Mouse (Mus musculus) embryonic facial prominence, embryonic 14.5 days (tissue): Measurements from ENCODE around the gene Cdsn. TPM values are rescaled to one million over a fixed set of nuclear protein-coding genes. Genes with fewer than 3 reads are reported as not detected.
"Not testable (repeated sequence)": the region's sequence is repeated elsewhere in the genome, so short reads cannot be mapped to it uniquely, and the experiment has no call there.

ENCODE experiments used
- ATAC-seq: fragments of 200-750 bp; cut with Nextera tagmentation; 2 replicates; pipeline ENCODE4 v1.8.0; 2017; ENCODE audit warnings: low read depth, moderate number of reproducible peaks, moderate TSS enrichment
- DNase-seq: peaks from one replicate; pipeline ENCODE4 v3.0.0-alpha.2; 2015; ENCODE audit warnings: low spot score
- H3K27ac ChIP-seq: fragments of 300-500 bp; sonication (generic); replicated peaks from 2 replicates; pipeline ENCODE4 v1.5.1; 2014; ENCODE audit warnings: low read depth, mild to moderate bottlenecking, low read length, moderate library complexity
- H3K27me3 ChIP-seq: fragments of 300-500 bp; sonication (generic); replicated peaks from 2 replicates; pipeline ENCODE4 v1.6.1; 2014; ENCODE audit warnings: low read length; ENCODE audit not compliant: control insufficient read depth, insufficient read depth
- H3K36me3 ChIP-seq: fragments of 300-500 bp; sonication (generic); 2 replicates; pipeline ENCODE4 v1.6.1; 2014; ENCODE audit warnings: low read length, mixed read lengths; ENCODE audit not compliant: control insufficient read depth, insufficient read depth
- H3K4me1 ChIP-seq: fragments of 300-500 bp; sonication (generic); 2 replicates; pipeline ENCODE4 v1.6.1; 2014; ENCODE audit warnings: antibody characterized with exemption, low read length; ENCODE audit not compliant: control insufficient read depth, insufficient read depth
- H3K4me2 ChIP-seq: fragments of 300-500 bp; sonication (generic); 2 replicates; pipeline ENCODE4 v1.6.1; 2014; ENCODE audit warnings: low read depth, mild to moderate bottlenecking, low read length, moderate library complexity, mixed read lengths
- H3K4me3 ChIP-seq: fragments of 300-500 bp; sonication (generic); 2 replicates; pipeline ENCODE4 v1.5.1; 2014; ENCODE audit warnings: low read depth, mild to moderate bottlenecking, low read length
- H3K9ac ChIP-seq: fragments of 300-500 bp; sonication (generic); 2 replicates; pipeline ENCODE4 v1.6.1; 2014; ENCODE audit warnings: low read depth, mild to moderate bottlenecking, low read length, moderate library complexity, mixed read lengths
- H3K9me3 ChIP-seq: fragments of 300-500 bp; sonication (generic); 2 replicates; pipeline ENCODE4 v1.6.1; 2016; ENCODE audit warnings: low read length; ENCODE audit not compliant: control insufficient read depth
- WGBS: fragments of 180-500 bp; shearing (Covaris S2); extraction: QIAGEN DNeasy Blood & Tissue Kit; methylation state at CpG from one replicate; pipeline ENCODE4 v1.1.7; 2014; 5-methylcytosine and 5-hydroxymethylcytosine counted together
- polyA plus RNA-seq: library from polyadenylated mRNA; unstranded; fragments of >200 nt; fragmentation: Nextera tagmentation; extraction: Ambion mirVana; gene quantifications from 2 replicates; pipeline ENCODE4 v1.2.1, GENCODE M21; 2014

The Cdsn gene
- polyA plus RNA-seq, 1 experiment from 2014 or later: 1.3 TPM

GRCm38 (mm10) chr17:35508279-35508678, 43.6 kb upstream of the Cdsn start:
- H3K4me1 ChIP-seq, H3K9ac ChIP-seq, H3K9me3 ChIP-seq, H3K27ac ChIP-seq, H3K4me2 ChIP-seq, DNase-seq, H3K4me3 ChIP-seq, H3K36me3 ChIP-seq, ATAC-seq: not testable (repeated sequence)
- H3K27me3 ChIP-seq: peaks cover 31% of the 10 kb centered on the region
- WGBS: 54% methylated on average over 3 of the region's 5 CpGs

DNA sequence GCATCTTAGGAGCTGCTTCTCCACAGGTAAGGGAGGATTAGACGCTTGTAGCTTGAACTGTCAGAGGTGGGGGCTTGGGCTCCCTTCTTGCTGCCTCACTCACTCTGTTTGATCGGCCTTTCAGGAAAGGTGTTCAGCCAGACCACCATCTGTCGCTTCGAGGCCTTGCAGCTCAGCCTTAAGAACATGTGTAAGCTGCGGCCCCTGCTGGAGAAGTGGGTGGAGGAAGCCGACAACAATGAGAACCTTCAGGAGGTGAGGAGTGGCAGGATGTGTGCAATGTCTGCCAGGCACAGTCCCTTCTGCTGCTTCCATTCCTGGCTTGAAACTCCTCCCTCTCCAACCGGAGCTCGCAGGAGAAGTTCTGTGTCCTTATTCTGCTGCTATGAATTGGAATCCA, 42.6 kb upstream of the Cdsn start:
- no peak overlapping the region for H3K27ac ChIP-seq
- peaks cover 8% of the 10 kb centered on the region; the same call in 1 of the 2 replicates for H3K36me3 ChIP-seq
- ATAC-seq: no peak; the same call in 1 of the 2 replicates
- no peaks in the 10 kb centered on the region for H3K4me1 ChIP-seq
- peak; percentile 78 for DNase-seq
- no peak overlapping the region for H3K4me3 ChIP-seq
- H3K9ac ChIP-seq: no peak overlapping the region
- H3K27me3 ChIP-seq: peaks cover 31% of the 10 kb centered on the region
- no peak overlapping the region for H3K4me2 ChIP-seq
- 21% methylated on average over 8 of the region's 8 CpGs for WGBS
- no peaks in the 10 kb centered on the region for H3K9me3 ChIP-seq

GRCm38 (mm10) chr17:35512916-35513626, 38.9 kb upstream of the Cdsn start:
- 94% methylated on average over 7 of the region's 7 CpGs for WGBS
- no peak for ATAC-seq
- no peak overlapping the region for H3K4me2 ChIP-seq
- peaks cover 8% of the 10 kb centered on the region; the same call in 1 of the 2 replicates for H3K4me1 ChIP-seq
- 0 out of 2 replicates have a peak, but pooled peaks cover under 1% of the 10 kb centered on the region for H3K27me3 ChIP-seq
- no peak for DNase-seq
- no peaks in the 10 kb centered on the region for H3K9me3 ChIP-seq
- H3K9ac ChIP-seq: no peak overlapping the region
- no peak overlapping the region for H3K4me3 ChIP-seq
- H3K36me3 ChIP-seq: peaks cover 8% of the 10 kb centered on the region; the same call in 1 of the 2 replicates
- H3K27ac ChIP-seq: no peak overlapping the region

- WGBS: 24% methylated on average over 2 of the region's 2 CpGs
- peak overlapping the region; percentile 63; the same call in 1 of the 2 replicates for H3K9ac ChIP-seq
- no peak overlapping the region; the same call in 1 of the 2 replicates for H3K4me3 ChIP-seq
- H3K4me2 ChIP-seq: peak overlapping the region; percentile 83
- DNase-seq: no peak
- peaks cover 12% of the 10 kb centered on the region; the same call in 1 of the 2 replicates for H3K4me1 ChIP-seq
- H3K9me3 ChIP-seq: no peaks in the 10 kb centered on the region
- H3K36me3 ChIP-seq: peaks cover 8% of the 10 kb centered on the region; the same call in 1 of the 2 replicates
- no peak overlapping the region for H3K27ac ChIP-seq
- no peak for ATAC-seq
- no peaks in the 10 kb centered on the region for H3K27me3 ChIP-seq
These were observed 38.0 kb upstream of the Cdsn start for GRCm38 (mm10) chr17:35513886-35514285.

DNA sequence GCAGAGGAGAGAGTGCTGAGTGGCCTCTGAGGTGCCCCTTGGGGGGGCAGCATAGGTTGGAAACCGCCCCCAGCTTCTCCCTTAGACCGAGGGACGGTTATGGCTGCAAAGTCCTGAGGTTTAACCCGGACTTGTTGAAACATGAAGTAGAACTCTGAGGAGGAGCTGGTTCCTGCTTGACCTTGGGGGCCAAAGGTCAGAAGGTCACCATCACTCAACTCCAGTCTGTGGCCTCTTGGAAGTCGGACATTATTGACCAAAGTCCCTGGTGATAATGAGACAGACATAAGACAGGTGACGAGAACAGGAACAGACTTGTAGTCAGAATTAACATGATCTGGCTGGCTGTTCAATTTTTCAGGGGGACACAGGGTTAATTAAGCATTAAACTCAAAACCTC, 37.2 kb upstream of the Cdsn start:
- H3K9ac ChIP-seq: peak overlapping the region; percentile 63
- WGBS: 46% methylated on average over 6 of the region's 6 CpGs
- peaks cover 12% of the 10 kb centered on the region; the same call in 1 of the 2 replicates for H3K4me1 ChIP-seq
- H3K36me3 ChIP-seq: peaks cover 8% of the 10 kb centered on the region; the same call in 1 of the 2 replicates
- DNase-seq: no peak
- peak overlapping the region; percentile 65 for H3K4me3 ChIP-seq
- peak overlapping the region; percentile 83 for H3K4me2 ChIP-seq
- no peaks in the 10 kb centered on the region for H3K27me3 ChIP-seq
- H3K9me3 ChIP-seq: no peaks in the 10 kb centered on the region
- no peak overlapping the region for H3K27ac ChIP-seq
- ATAC-seq: no peak

DNA sequence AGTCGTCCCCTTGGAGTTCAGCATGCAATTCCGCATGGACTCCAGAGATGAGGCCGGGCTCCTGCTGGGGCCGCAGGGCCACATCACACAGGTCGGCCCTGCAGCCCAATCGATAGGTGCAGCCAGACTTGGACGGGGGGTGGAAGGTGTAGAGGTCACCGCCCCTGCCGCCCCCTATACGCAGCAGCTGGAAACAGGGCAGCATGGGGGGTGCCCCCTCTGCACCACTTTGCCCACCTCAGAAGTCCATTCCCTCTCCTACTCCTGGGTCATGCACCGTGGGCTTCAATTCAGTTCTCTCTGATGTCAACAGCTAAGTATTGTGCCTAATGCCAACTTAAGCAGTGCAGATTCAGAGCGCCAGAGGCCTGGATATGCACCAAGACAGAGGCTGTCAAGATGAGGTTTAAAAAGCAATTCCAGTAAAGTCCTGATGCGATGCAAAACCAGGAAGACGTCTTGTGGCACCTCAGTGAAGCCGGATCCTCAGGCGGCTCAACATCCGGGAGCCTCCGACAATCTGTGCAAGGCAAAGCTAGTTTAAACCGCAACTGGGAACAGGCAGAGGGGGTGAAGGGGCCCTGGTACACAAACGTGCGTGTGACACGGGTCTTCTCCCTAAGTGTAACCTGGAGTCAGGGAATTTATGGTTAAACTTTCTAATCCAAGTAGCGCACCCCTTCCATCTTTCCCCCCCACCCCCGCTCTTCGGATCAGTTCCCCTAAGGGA, 35.9 kb upstream of the Cdsn start:
- ATAC-seq (no peak), DNase-seq (peak; percentile 58)
- H3K27ac ChIP-seq: no peak overlapping the region
- no peaks in the 10 kb centered on the region for H3K27me3 ChIP-seq
- H3K4me2 ChIP-seq: peak overlapping the region; percentile 83
- H3K9ac ChIP-seq: peak overlapping the region; percentile 63
- no peaks in the 10 kb centered on the region for H3K9me3 ChIP-seq
- H3K4me3 ChIP-seq: peak overlapping the region; percentile 65
- H3K4me1 ChIP-seq: peaks cover 12% of the 10 kb centered on the region; the same call in 1 of the 2 replicates
- WGBS: 4% methylated on average over 19 of the region's 25 CpGs
- H3K36me3 ChIP-seq: peaks cover 12% of the 10 kb centered on the region; the same call in 1 of the 2 replicates

- peak; percentile 99 for DNase-seq
- no peaks in the 10 kb centered on the region for H3K27me3 ChIP-seq
- H3K36me3 ChIP-seq: peaks cover 18% of the 10 kb centered on the region; the same call in 1 of the 2 replicates
- peak within 1 kb of the TSS; percentile 65 for H3K4me3 ChIP-seq
- peaks cover 12% of the 10 kb centered on the region; the same call in 1 of the 2 replicates for H3K4me1 ChIP-seq
- no peaks in the 10 kb centered on the region for H3K9me3 ChIP-seq
- H3K27ac ChIP-seq: peak within 1 kb of the TSS; percentile 69
- under 1% methylated on average over 44 of the region's 67 CpGs for WGBS
- ATAC-seq: peak; percentile 97
- H3K9ac ChIP-seq: peak within 1 kb of the TSS; percentile 66
- peak within 1 kb of the TSS; percentile 83 for H3K4me2 ChIP-seq
These were observed 35.1 kb upstream of the Cdsn start, which contains the start of the genes Tcf19 and Cchcr1 for GRCm38 (mm10) chr17:35516652-35517500. Tcf19 (minus strand) TSS chr17:35516824. Cchcr1 (plus strand) TSS chr17:35517100.

DNA sequence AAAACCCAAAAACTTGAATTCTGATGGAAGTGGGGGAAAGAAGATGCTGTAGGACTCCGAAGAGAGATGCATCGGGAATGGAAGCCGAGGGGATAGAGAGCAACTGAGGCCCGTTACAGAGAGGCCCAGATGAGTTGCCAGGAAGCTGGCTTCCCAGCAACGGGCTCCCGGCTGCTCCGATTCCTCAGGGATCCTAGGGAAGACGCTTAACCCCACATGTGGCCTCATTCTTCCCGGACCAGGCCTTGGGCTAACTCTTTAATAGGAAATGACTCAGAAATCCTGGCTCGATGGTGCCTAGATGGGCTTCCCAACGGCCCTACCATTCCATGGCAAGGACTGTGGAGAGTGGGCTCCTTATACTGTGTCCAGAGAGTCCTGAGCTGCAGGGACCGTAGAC, 34.4 kb upstream of the Cdsn start:
- Histone ChIP-seq H3K4me1 (peaks cover 12% of the 10 kb centered on the region; the same call in 1 of the 2 replicates), H3K36me3 (peaks cover 21% of the 10 kb centered on the region), H3K9me3 (no peaks in the 10 kb centered on the region), H3K4me2 (peak overlapping the region; percentile 83), H3K9ac (peak overlapping the region; percentile 66), H3K27me3 (no peaks in the 10 kb centered on the region), H3K4me3 (peak overlapping the region; percentile 65), H3K27ac (peak overlapping the region; percentile 69)
- no peak for DNase-seq
- 7% methylated on average over 11 of the region's 12 CpGs for WGBS
- no peak for ATAC-seq
